Mouse (Mus musculus): ENCODE measurements at regions not wholly inside any gene's neighbourhood (a gene's known extent, or its start where the extent isn't known, plus 50 kb on each side); places are given as distances from the start of the nearest gene placed in this dataset.

DNA sequence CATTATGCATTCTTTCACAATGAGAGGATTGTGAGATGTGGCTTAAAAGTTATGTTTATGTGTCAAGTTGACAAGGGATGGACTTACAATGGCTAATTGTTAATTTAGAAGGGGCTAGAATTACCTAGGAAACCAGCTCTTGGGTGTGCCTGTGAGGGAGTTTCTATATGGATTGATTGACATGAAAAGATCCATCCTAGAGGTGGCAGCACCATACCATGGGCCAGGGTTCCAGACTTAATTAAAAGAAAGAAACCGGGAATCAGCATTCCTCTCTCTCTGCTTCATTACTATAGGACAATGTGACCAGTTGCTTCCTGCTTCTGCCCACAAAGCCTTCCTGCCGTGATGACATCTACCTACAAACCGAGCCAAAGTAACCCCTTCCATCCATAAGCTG is 126.6 kb upstream of the Nlrp1b start:
- no peaks in the 10 kb centered on the region for H3K27me3 ChIP-seq (ENCODE audit: control insufficient read depth in 1 of 2, insufficient read depth in 2 of 2, low read length in 2 of 2)
- DNase-seq (ENCODE audit: low read depth, low spot score) = no peak
- H3K9ac ChIP-seq (ENCODE audit: control insufficient read depth, low read depth, low read length, poor library complexity, severe bottlenecking) = no peak overlapping the region
- no peak overlapping the region for H3K27ac ChIP-seq (ENCODE audit: control insufficient read depth, low read depth, low read length)
- TF ChIP-seq NELFE (IDR thresholded peaks at IDR 0.05; ENCODE audit: low read depth, low read length) (no peak), GABPA (IDR thresholded peaks at IDR 0.05; ENCODE audit: low read depth, low read length) (no peak), TAL1 (IDR thresholded peaks at IDR 0.05; ENCODE audit: low read length) (no peak), MXI1 (IDR thresholded peaks at IDR 0.05; ENCODE audit: low read depth, low read length) (no peak), TCF12 (IDR thresholded peaks at IDR 0.05; ENCODE audit: low read depth, low read length) (no peak), JUND (IDR thresholded peaks at IDR 0.05; ENCODE audit: low read depth, low read length) (no peak), RAD21 (IDR thresholded peaks at IDR 0.05; ENCODE audit: low read depth, low read length) (no peak), POLR2A (IDR thresholded peaks at IDR 0.05; ENCODE audit: control insufficient read depth in 1 of 2, insufficient read depth in 1 of 2, low read depth in 1 of 2, low read length in 2 of 2, poor library complexity in 1 of 2) (no peak), RCOR1 (IDR thresholded peaks at IDR 0.05; ENCODE audit: low read depth, low read length) (no peak), UBTF (IDR thresholded peaks at IDR 0.05; ENCODE audit: borderline replicate concordance, insufficient read depth, low read depth, low read length) (no peak), USF2 (IDR thresholded peaks at IDR 0.05; ENCODE audit: borderline replicate concordance in 1 of 2, insufficient read depth in 1 of 2, low read depth in 1 of 2, low read length in 2 of 2) (no peak), CTCF (IDR thresholded peaks at IDR 0.05 in 2 of 3, conservative IDR thresholded peaks at IDR 0.05 in 1 of 3; ENCODE audit: control insufficient read depth in 1 of 3, insufficient read depth in 1 of 3, low read depth in 2 of 3, low read length in 3 of 3, poor library complexity in 1 of 3, severe bottlenecking in 1 of 3) (no peak), HCFC1 (IDR thresholded peaks at IDR 0.05; ENCODE audit: low read depth, low read length) (no peak)
- no peaks in the 10 kb centered on the region for H3K36me3 ChIP-seq (ENCODE audit: control insufficient read depth in 1 of 2, insufficient read depth in 2 of 2, low read length in 2 of 2)
- H3K4me1 ChIP-seq (ENCODE audit: control insufficient read depth in 1 of 2, insufficient read depth in 2 of 2, low read length in 2 of 2) = no peaks in the 10 kb centered on the region
- H3K4me3 ChIP-seq (ENCODE audit: control insufficient read depth in 1 of 2, insufficient read depth in 1 of 2, low read depth in 2 of 2, low read length in 2 of 2) = no peak overlapping the region
- H3K9me3 ChIP-seq (replicated peaks; ENCODE audit: insufficient read depth, low read length) = no peaks in the 10 kb centered on the region
- H3K79me2 ChIP-seq (ENCODE audit: control insufficient read depth, insufficient read depth, low read length, poor library complexity) = no peaks in the 10 kb centered on the region

GRCm38 (mm10) chr11:71360856-71361255 is 130.3 kb upstream of the Nlrp1b start:
- Histone ChIP-seq H3K27me3 (ENCODE audit: control insufficient read depth in 1 of 2, insufficient read depth in 2 of 2, low read length in 2 of 2) (no peaks in the 10 kb centered on the region), H3K36me3 (ENCODE audit: control insufficient read depth in 1 of 2, insufficient read depth in 2 of 2, low read length in 2 of 2) (no peaks in the 10 kb centered on the region), H3K9ac (ENCODE audit: control insufficient read depth, low read depth, low read length, poor library complexity, severe bottlenecking) (no peak overlapping the region), H3K79me2 (ENCODE audit: control insufficient read depth, insufficient read depth, low read length, poor library complexity) (no peaks in the 10 kb centered on the region), H3K27ac (ENCODE audit: control insufficient read depth, low read depth, low read length) (no peak overlapping the region), H3K4me3 (ENCODE audit: control insufficient read depth in 1 of 2, insufficient read depth in 1 of 2, low read depth in 2 of 2, low read length in 2 of 2) (no peak overlapping the region), H3K4me1 (ENCODE audit: control insufficient read depth in 1 of 2, insufficient read depth in 2 of 2, low read length in 2 of 2) (no peaks in the 10 kb centered on the region), H3K9me3 (replicated peaks; ENCODE audit: insufficient read depth, low read length) (no peaks in the 10 kb centered on the region)
- TF ChIP-seq USF1 (IDR thresholded peaks at IDR 0.05; ENCODE audit: low read depth, low read length) (no peak), TCF12 (IDR thresholded peaks at IDR 0.05; ENCODE audit: low read depth, low read length) (no peak), MEF2A (IDR thresholded peaks at IDR 0.05; ENCODE audit: extremely low read depth, insufficient replicate concordance, low read depth, low read length, poor library complexity, severe bottlenecking) (no peak), SMC3 (IDR thresholded peaks at IDR 0.05; ENCODE audit: low read depth, low read length) (no peak), ZC3H11A (IDR thresholded peaks at IDR 0.05; ENCODE audit: low read depth, low read length) (no peak), ZNF384 (IDR thresholded peaks at IDR 0.05; ENCODE audit: low read depth, low read length) (no peak), GATA1 (IDR thresholded peaks at IDR 0.05; ENCODE audit: low read depth, low read length) (no peak), JUND (IDR thresholded peaks at IDR 0.05; ENCODE audit: low read depth, low read length) (no peak), POLR2AphosphoS2 (IDR thresholded peaks at IDR 0.05; ENCODE audit: low read length) (no peak)
- DNase-seq (ENCODE audit: low read depth, low spot score) = no peak
